Mouse (Mus musculus): ENCODE results near the gene Gm43518. TPM values are rescaled to one million over a fixed set of nuclear protein-coding genes. Genes with fewer than 3 reads are reported as not detected.

Gene Gm43518
- polyA plus RNA-seq, 1 experiment from 2014 or later = 2.8 TPM

DNA sequence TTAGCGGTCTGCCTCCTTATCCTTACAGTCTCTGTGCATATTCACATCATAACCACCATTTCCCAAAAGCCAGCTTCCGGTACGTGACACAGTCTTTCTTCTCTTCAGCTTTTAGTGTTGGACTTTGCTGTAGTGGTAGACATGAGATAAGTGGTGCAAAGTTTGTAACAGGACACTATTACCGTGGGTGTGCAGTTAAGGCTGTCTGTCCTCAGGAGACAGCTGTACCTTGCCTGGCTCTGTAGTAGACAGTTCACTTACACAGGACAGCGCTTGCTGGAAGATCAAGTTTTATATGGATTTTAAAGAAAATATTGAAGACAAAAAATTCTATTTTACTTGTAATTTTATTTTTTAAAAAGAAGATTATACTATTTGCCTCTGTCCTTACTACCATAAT is 41.2 kb downstream of the Gm43518 start:
- H3K9me3 ChIP-seq = no peaks in the 10 kb centered on the region
- no peak overlapping the region for H3K9ac ChIP-seq
- peaks cover 5% of the 10 kb centered on the region for H3K27me3 ChIP-seq
- 78% methylated on average over 5 of the region's 5 CpGs for WGBS
- ATAC-seq (ENCODE audit: insufficient number of reproducible peaks, insufficient read depth, low FRiP score, low TSS enrichment) = no peak
- no peaks in the 10 kb centered on the region for H3K36me3 ChIP-seq
- H3K4me3 ChIP-seq = no peak overlapping the region
- H3K4me2 ChIP-seq (replicated peaks) = no peak overlapping the region
- no peaks in the 10 kb centered on the region for H3K4me1 ChIP-seq
- no peak overlapping the region for H3K27ac ChIP-seq

DNA sequence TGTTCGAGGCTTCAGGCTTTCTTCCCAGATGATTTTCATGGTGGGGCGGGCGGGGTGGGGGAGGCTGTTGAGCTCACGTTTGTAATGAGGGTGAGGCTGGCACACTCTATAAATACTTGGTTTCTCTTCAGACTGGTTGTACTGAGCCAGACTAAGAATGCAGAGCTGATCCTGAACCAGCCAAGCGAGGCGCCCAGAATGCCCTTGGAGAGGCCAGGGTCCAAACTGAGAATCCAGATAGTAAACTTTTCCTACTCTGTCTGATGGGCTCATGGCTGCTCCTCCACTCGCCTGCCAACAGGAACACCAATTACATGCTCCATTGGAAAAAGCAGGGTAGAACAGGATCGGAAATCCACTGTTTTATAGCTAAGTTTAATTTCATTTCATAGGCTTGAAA is 42.0 kb downstream of the Gm43518 start:
- Histone ChIP-seq H3K36me3 (no peaks in the 10 kb centered on the region), H3K4me2 (replicated peaks) (no peak overlapping the region), H3K4me1 (no peaks in the 10 kb centered on the region), H3K9ac (no peak overlapping the region), H3K27me3 (peaks cover 6% of the 10 kb centered on the region), H3K4me3 (no peak overlapping the region), H3K27ac (no peak overlapping the region), H3K9me3 (no peaks in the 10 kb centered on the region)
- ATAC-seq (ENCODE audit: insufficient number of reproducible peaks, insufficient read depth, low FRiP score, low TSS enrichment) = no peak
- WGBS = 67% methylated on average over 8 of the region's 8 CpGs

DNA sequence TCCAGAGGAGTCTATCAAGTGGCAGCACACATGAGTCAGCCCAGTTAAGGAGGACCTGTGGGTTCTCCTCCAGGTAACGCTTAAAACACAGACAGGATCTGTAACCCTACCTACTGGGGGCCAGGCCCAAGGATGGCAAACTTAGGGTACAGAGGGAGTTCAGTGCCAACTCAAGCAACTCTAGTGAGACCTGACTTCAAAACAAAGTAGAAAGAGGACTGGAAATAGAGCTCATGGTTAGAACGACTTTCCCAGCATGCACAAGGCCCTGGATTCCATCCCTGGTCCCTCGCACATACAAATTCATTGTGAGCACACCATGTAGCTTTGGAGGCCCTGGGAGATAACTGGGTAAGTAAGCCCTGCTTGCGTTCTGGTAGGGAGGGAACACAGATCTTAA is 43.4 kb downstream of the Gm43518 start:
- 84% methylated on average over 4 of the region's 4 CpGs for WGBS

DNA sequence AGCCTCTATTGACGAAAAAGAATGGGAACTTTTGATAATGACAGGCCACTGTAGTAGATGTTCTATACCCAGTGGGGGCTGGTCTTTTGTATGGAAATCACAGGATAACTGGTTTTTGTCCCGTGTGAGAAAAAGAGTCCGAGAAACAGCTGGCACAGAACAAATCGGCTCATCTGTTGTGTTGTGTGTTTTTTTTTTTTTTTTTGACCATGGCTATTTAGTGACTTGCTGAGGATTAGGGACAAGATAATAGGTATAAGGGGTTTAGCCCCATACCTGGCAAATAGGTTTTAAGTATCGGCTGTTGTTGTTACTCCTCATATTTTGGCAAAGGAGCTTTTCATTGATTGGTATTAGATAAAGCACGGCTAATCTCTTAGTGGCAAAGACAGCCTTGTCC is 45.2 kb downstream of the Gm43518 start:
- 76% methylated on average over 6 of the region's 6 CpGs for WGBS
- Histone ChIP-seq H3K4me3 (no peak overlapping the region), H3K27me3 (peaks cover 10% of the 10 kb centered on the region), H3K4me1 (peaks cover 9% of the 10 kb centered on the region), H3K4me2 (replicated peaks) (no peak overlapping the region), H3K9ac (no peak overlapping the region), H3K36me3 (no peaks in the 10 kb centered on the region), H3K9me3 (no peaks in the 10 kb centered on the region), H3K27ac (no peak overlapping the region)
- no peak for ATAC-seq (ENCODE audit: insufficient number of reproducible peaks, insufficient read depth, low FRiP score, low TSS enrichment)

More for the DNA sequence above, 43.4 kb downstream of the Gm43518 start:
- Histone ChIP-seq H3K36me3 (no peaks in the 10 kb centered on the region), H3K4me2 (replicated peaks) (no peak overlapping the region), H3K9me3 (no peaks in the 10 kb centered on the region), H3K27ac (no peak overlapping the region), H3K9ac (no peak overlapping the region), H3K27me3 (peaks cover 6% of the 10 kb centered on the region), H3K4me3 (no peak overlapping the region), H3K4me1 (peaks cover 5% of the 10 kb centered on the region)
- no peak for ATAC-seq (ENCODE audit: insufficient number of reproducible peaks, insufficient read depth, low FRiP score, low TSS enrichment)

DNA sequence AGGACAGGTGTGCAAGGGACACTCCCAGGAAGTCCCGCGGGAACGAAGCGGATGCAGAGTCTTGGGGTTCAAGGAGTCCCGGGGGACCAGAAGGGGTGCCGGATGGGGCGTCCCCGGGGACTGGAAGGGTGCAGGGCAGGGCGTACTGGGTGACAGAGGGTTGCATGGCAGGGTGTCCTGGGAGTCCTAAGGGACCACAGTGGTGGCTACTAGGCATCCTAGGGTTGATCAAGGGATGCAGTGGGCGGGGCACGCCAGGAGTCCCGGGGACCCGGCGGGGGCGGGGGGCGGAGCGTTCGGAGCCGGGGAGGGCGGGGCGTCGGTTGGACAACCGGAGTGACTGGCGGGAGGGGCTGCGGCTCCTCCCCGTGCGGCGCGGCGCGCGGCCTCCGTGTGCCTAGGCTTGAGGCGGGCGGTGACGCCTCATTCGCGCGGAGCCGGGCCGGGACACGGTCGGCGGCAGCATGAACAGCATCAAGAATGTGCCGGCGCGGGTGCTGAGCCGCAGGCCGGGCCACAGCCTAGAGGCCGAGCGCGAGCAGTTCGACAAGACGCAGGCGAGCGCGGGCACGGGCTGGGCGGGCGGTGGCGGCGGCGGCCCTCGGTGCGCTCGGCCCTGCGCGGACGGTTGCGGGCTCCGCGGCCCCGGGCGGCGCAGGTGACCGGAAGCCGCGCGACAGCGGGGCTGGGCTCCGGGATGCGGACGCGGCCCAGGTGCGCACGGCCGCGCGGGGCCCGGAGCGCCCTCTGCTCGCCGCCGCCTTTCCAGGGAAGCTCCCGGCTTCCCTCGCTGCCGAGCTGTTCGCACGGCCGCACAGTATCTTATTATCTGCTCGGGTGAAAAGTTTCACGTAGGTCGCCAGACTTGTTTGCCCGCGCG is 46.3 kb downstream of the Gm43518 start, which contains the start of gene Hip1r:
Hip1r (plus strand) TSS at position 330 of the 880 bp plus-strand sequence.
- Histone ChIP-seq H3K4me2 (replicated peaks) (peak within 1 kb of the TSS; percentile 87), H3K27me3 (peaks cover 10% of the 10 kb centered on the region), H3K4me1 (peaks cover 9% of the 10 kb centered on the region), H3K9me3 (no peaks in the 10 kb centered on the region), H3K36me3 (no peaks in the 10 kb centered on the region), H3K27ac (no peak within 1 kb of the TSS), H3K4me3 (peak within 1 kb of the TSS; percentile 74), H3K9ac (peak within 1 kb of the TSS; percentile 65)
- peak; percentile 60; the same call in 1 of the 2 replicates for ATAC-seq (ENCODE audit: insufficient number of reproducible peaks, insufficient read depth, low FRiP score, low TSS enrichment)
- WGBS = under 1% methylated on average over 97 of the region's 106 CpGs

DNA sequence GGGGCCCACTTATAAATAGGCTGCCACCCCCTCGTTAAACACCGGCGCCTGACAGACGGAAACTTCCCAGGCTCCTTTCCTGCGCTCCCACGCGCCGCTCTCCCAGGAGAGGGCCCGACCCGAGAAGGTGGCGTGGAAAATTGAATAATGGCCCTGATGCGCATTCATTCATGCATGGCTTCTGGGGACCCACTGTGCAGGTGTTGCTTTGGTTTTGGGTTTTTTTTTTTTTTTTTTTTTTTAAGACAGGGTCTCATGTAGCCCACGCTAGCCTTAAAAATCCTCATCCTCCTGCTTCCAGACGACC is 46.9 kb downstream of the Gm43518 start:
- Histone ChIP-seq H3K9ac (peak overlapping the region; percentile 65), H3K27me3 (peaks cover 10% of the 10 kb centered on the region), H3K4me3 (peak overlapping the region; percentile 74), H3K36me3 (no peaks in the 10 kb centered on the region), H3K9me3 (no peaks in the 10 kb centered on the region), H3K4me2 (replicated peaks) (peak overlapping the region; percentile 87), H3K4me1 (peaks cover 9% of the 10 kb centered on the region), H3K27ac (no peak overlapping the region)
- no peak for ATAC-seq (ENCODE audit: insufficient number of reproducible peaks, insufficient read depth, low FRiP score, low TSS enrichment)
- WGBS = under 1% methylated on average over 14 of the region's 14 CpGs

DNA sequence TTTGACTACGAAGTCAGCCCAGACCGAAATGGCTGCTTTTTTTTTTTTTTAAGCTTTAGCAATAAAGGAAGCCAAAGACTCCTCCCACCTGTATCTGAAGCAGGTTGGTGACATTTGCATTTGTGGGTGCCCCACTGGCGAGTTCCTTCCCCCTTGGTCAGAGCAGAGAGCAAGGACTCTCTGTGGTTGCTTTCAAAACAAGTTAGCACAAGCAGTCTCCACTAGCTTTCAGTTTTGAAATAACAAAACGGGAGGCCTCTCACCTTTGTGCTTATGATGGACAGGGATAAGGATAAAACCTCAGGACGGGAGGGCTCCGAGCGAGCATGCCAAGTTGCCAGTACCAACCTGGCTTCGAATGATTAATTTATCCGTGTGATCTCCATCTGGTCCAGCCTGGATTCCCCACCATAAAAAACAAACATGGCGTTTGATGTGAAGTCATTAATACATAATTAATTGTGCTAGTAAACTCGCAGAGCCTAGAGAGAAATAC is 47.4 kb downstream of the Gm43518 start:
- Histone ChIP-seq H3K4me2 (replicated peaks) (peak overlapping the region; percentile 87), H3K36me3 (no peaks in the 10 kb centered on the region), H3K9ac (no peak overlapping the region), H3K27ac (no peak overlapping the region), H3K4me1 (peaks cover 9% of the 10 kb centered on the region), H3K27me3 (peaks cover 10% of the 10 kb centered on the region), H3K9me3 (no peaks in the 10 kb centered on the region), H3K4me3 (peak overlapping the region; percentile 74)
- 40% methylated on average over 11 of the region's 11 CpGs for WGBS
- ATAC-seq (ENCODE audit: insufficient number of reproducible peaks, insufficient read depth, low FRiP score, low TSS enrichment) = no peak

DNA sequence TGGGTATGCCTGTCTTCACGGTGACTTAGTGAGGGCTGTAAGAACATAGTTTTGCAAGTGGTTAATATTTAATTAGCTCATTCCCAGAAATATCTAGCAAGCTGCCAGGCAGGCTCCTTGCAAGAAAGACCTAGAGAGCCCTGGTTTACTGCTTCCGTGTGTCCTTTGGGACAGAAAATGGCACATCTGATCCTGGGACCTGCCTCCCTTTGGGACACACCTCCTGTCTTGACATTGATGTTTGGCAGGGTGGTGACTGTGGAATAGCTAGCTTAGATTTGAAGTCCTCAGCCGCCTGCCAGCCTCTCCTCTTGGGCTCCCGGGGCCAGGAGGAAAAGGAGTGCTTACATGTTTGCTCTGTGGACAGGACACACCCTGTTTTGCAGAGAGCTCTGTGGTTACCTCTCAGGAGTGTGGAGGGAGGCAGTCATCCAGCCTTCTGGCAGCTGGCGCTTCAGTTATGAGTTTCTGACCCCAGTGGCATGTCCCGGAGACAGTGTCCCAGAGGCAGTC is 48.5 kb downstream of the Gm43518 start:
- 67% methylated on average over 6 of the region's 6 CpGs for WGBS
- Histone ChIP-seq H3K27me3 (peaks cover 10% of the 10 kb centered on the region), H3K4me1 (peaks cover 9% of the 10 kb centered on the region)

DNA sequence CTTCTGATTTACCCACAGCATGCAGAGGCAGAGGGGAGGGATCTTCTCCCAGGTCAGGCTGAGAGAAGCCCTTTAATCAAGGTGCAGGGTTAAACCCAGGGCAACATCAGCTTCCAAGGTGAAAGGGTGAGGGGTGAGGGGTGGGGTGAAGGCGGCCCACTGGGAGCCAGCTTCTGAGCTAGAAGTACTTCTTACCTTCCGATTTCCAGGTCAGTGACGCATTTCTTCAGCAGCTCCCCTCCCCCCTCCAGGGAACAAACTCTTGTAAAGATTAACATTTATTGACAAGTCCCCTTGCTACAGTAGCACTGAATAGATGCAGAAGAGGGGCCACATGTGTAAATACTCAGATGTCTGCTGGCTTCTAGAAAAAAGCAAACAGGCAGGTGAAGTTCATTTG is 50.0 kb downstream of the Gm43518 start:
- Histone ChIP-seq H3K4me1 (peaks cover 9% of the 10 kb centered on the region), H3K9me3 (no peaks in the 10 kb centered on the region), H3K9ac (no peak overlapping the region), H3K27me3 (peaks cover 10% of the 10 kb centered on the region), H3K27ac (no peak overlapping the region), H3K4me2 (replicated peaks) (no peak overlapping the region), H3K36me3 (no peaks in the 10 kb centered on the region), H3K4me3 (no peak overlapping the region)
- ATAC-seq (ENCODE audit: insufficient number of reproducible peaks, insufficient read depth, low FRiP score, low TSS enrichment) = no peak
- WGBS = 26% methylated on average over 3 of the region's 3 CpGs

More for the DNA sequence above, 48.5 kb downstream of the Gm43518 start:
- Histone ChIP-seq H3K36me3 (no peaks in the 10 kb centered on the region), H3K4me3 (no peak overlapping the region), H3K27ac (no peak overlapping the region), H3K4me2 (replicated peaks) (no peak overlapping the region), H3K9me3 (no peaks in the 10 kb centered on the region), H3K9ac (no peak overlapping the region)
- no peak for ATAC-seq (ENCODE audit: insufficient number of reproducible peaks, insufficient read depth, low FRiP score, low TSS enrichment)

DNA sequence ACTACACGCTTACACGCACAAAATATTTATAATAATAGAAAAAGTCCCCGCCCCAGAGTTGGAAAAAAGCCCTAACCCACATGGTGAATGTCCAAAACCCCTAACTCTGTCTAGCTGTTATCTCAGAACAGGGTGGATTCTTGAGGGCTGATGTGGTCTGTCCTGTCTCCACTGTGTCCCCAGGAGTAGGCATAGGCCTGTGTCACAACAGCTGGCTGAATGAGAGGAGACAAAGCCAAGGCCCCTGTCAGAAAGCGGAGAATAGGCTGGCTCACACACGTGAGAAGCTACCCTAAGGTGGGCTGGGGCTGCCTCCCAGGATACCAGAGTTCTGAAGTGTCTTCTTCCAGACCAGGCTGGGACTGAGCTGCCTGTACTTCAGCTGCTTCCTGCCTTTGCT is 50.9 kb downstream of the Gm43518 start:
- H3K9me3 ChIP-seq = no peaks in the 10 kb centered on the region
- no peak for ATAC-seq (ENCODE audit: insufficient number of reproducible peaks, insufficient read depth, low FRiP score, low TSS enrichment)
- WGBS = 76% methylated on average over 5 of the region's 5 CpGs
- no peak overlapping the region for H3K9ac ChIP-seq
- no peak overlapping the region for H3K4me2 ChIP-seq (replicated peaks)
- H3K4me3 ChIP-seq = no peak overlapping the region
- H3K36me3 ChIP-seq = no peaks in the 10 kb centered on the region
- H3K4me1 ChIP-seq = peaks cover 9% of the 10 kb centered on the region
- peaks cover 8% of the 10 kb centered on the region for H3K27me3 ChIP-seq
- H3K27ac ChIP-seq = no peak overlapping the region

DNA sequence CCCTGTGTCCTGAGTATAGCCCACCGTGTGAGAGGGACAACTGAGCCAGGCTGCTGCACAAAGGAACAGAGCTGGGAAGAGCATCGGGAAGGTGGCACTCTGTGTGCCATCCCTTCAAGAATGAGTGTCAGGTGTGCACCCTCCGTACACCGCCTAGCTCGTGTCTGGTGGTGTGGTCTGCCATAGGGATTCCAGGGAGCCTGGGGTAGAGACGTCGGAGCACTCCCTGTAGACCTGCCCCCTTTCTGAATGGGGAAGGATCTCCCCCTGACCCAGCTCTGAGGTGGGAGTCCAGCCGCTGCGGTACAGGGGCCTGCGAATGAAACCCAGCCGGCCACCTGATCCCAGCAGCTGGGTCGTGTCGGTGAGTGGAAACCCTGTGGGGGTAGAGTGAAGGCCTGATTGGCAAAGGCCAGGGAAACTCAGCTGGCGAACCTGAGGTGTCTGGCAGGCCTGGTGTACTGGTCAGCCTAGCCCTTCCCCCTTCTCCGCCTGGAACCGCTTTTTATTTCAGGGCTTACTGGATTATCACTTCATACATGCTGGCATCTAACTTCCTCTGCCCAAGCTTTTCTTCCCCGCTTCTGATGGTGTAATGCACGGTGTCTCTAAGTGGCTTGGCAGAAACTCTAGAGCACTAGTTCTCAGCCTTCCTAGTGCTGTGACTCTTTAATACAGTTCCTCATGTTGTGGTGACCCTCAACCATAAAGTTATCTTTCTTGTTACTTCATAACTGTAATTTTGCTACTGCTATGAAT is 52.2 kb downstream of the Gm43518 start:
- H3K4me2 ChIP-seq (replicated peaks) = no peak overlapping the region
- WGBS = 75% methylated on average over 18 of the region's 18 CpGs
- H3K4me1 ChIP-seq = peaks cover 8% of the 10 kb centered on the region
- H3K4me3 ChIP-seq = no peak overlapping the region
- H3K9ac ChIP-seq = no peak overlapping the region
- no peak for ATAC-seq (ENCODE audit: insufficient number of reproducible peaks, insufficient read depth, low FRiP score, low TSS enrichment)
- peaks cover 4% of the 10 kb centered on the region for H3K27me3 ChIP-seq
- no peak overlapping the region for H3K27ac ChIP-seq
- H3K9me3 ChIP-seq = no peaks in the 10 kb centered on the region
- no peaks in the 10 kb centered on the region for H3K36me3 ChIP-seq
